Mouse (Mus musculus): Measurements from ENCODE around the gene Myo1e. TPM values are rescaled to one million over a fixed set of nuclear protein-coding genes. Genes with fewer than 3 reads are reported as not detected.

Myo1e gene
- polyA plus RNA-seq, 2 experiments from 2014 or later = 32.1 to 54.1 TPM

DNA sequence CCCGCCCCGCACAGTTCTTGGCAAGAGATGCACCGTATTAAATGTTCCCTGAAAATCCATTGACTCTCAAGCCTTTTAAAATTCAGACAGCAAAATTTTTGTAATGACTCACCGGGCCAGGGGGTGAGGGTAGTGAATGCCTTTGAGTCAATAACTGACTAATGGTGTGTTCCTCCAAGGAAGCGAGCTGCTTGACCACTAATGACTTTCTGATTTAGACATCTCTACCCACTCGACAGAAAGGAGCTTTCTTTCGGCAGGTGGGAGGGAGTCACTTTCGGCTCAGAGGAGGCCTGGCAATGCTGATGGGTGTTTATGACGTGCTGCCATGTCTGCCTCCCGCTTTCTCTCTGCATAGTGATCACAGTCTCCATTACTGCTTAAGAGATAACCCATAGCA, 83.6 kb downstream of the Myo1e start:
- no peak for ATAC-seq

DNA sequence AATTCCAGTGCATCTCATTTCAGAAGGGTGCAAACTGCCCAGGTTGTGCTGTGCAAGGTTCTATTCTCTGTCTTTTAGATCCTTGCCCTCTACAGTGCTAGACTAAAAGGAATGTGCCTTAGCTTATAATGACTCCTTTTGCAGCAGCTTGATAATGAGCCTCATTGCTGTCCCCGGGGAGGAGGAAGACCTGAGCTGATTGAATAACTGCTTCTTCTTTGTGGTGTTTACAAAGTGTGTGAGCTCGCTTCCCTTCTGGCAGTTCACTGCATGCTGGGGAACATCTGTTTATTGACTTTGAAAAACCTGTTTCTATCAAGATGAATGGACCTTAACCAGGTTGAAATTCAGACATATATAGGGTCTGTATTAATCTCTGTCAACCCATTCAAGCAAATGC, 89.8 kb downstream of the Myo1e start:
- ATAC-seq = no peak

DNA sequence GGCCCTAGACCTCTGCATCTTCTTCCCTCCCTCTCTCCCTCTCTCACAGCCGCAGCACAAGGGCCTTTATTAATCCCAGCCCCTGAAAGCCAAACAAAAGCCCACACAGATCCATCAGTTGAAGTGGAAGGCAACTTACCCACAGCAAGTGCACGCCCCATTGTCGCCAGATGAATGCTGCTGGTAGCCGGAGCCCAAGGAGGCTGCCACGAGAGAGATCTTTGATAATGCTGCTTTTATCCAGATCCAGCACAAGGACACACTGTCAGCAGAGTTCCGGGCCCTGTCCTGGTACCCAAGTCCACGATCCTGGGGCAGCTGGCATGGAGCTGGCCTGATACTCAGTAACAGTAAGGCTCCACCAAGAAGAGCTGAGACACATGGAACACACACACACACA, 91.1 kb downstream of the Myo1e start:
- no peak for ATAC-seq

DNA sequence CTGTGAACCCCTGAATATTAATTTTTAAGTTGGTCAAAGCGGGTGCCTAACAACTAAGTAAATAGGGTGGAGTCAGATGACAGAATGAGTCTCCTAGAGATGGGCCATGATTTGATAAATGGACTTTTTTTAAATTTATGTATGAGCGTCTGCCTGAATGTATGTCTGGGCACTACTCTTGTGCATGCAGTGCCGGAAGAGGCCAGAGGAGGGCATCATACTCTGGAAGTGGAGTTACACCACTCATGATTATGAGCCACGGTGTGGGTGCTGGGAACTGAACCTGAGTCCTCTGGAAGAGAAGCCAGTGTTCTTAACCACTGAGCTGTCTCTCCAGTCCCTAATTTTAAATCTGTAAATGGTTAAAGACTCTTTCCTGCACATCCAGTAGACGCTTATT, 93.6 kb downstream of the Myo1e start:
- no peak for ATAC-seq

DNA sequence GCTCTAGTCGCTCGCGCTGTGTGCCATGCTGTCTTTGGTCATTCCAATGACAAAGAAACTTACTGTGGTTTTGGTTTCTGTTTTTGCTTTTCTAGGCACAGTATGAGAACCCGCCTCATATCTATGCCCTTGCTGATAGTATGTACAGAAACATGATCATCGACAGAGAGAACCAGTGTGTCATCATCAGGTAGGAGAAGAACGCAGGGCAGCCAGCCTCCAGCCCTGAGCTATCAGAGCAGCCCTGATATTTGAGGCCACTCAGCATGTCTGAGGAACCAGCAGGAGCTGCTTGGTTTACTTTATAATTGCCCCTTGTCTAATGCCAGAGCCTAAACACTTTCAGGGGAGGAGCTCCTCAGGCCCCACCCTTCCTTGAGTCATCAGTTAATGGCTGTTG, 94.4 kb downstream of the Myo1e start:
- ATAC-seq = no peak

DNA sequence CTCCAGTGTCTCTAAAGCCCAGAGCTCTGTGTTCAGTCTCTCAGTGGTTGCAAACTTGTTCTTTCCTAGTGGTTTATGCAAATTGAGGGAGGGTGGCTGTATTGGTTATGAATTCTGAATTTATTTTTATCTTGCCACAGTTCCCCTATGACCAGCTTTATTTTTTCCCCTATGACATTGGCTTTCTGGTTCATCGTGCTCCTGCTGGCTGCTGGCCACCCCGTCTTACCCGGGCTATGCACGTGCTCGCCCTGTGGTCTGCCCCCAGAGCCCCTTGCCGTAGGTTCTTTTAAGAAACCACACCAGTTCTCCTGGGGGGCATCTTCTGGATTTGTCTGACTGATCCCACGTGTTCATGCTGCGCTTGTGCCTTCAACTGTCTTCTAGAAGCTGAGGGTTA, 97.8 kb downstream of the Myo1e start:
- ATAC-seq = no peak

DNA sequence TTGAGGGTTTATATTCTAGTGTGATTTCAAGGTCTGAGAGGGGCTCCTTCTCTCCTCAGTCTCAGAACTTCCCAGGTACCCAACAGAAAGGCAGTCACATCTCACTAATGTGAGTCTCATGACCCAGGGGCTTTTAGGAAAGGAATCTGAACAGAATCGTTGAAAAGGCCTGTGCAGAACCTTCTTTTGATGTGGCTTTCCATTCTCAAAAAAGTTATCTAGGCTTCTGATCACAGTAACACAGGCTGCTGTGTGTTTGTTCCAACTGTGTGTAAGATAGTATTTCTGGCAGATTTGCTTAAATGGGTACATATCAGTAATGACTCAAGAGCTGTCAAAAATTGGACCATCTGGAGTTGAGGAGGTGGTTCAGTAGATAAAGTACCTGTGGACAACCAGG, 102.9 kb downstream of the Myo1e start:
- peak; percentile 91 for ATAC-seq

DNA sequence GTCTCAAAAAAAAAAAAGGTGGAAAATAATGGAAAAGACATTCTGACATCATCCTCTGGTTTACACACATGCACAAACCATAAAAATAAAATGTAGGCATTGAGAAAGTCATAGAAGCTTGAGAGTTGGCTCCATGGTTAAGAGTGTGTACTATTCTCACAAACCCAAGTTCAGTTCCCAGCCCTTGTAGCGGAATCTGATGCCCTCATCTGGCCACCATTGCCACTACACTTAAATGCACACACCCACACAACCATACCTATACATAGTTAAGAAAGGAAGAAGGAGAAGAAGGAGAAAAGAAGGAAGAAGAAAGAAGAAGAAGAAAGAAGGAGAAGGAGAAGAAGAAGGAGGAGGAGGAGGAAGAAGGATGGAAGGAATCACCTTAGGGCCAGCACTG, 106.9 kb downstream of the Myo1e start:
- no peak for ATAC-seq

DNA sequence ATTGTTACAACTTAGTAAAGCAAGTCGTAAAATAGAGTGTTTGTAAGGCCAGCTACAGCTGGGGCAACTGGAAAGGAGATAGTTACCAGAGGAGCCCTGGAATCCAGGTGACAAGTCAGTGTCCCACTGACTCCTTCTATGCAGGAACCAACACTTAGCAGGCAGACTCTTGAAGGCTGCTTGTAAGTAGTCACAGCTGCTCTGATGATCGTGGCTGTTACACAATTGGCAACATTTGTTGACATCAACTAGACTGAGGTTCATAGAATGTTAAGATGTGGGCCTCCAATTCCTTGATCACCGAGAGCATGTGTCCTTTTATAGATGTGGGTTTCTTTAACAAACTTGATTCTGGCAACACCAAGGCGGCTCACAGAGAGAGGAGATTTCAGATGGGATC, 108.0 kb downstream of the Myo1e start:
- ATAC-seq = no peak

DNA sequence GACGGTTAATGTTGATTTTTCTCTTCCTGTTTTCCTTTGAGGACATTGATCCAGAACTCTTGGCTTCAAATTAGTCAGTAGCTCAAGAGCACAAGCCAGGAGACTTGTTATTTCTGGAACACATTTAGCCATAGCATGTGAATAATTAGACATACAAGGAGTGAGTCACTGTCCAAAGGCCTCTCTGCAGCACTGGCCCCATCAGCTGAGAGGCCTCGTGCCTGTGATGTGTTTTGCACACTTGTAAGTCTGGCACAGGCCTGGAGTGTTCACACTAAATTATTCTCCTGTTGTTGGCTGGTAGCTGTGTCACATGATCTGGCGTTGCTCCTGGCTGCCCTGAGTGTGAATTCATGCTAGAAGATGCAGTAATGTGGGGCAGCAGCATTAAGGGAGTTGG, 111.5 kb downstream of the Myo1e start:
- no peak for ATAC-seq

DNA sequence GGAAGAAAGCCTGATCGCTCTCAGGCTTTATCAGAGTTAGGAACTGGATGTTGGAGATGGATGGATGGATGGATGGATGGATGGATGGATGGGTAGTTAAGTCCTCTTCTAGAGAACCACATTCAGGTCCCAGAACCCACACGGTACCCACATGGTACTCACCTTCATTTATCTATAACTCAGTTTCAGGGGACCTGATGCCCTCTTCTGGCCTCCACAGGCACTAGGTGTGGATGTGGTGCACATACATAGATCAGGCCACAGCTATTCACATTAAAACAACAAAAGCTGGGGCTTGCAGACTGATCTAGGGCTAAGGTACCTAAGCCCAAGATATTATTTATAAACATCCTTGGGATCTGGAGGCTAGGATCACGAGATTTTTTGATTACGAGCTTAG, 117.2 kb downstream of the Myo1e start:
- no peak for ATAC-seq

DNA sequence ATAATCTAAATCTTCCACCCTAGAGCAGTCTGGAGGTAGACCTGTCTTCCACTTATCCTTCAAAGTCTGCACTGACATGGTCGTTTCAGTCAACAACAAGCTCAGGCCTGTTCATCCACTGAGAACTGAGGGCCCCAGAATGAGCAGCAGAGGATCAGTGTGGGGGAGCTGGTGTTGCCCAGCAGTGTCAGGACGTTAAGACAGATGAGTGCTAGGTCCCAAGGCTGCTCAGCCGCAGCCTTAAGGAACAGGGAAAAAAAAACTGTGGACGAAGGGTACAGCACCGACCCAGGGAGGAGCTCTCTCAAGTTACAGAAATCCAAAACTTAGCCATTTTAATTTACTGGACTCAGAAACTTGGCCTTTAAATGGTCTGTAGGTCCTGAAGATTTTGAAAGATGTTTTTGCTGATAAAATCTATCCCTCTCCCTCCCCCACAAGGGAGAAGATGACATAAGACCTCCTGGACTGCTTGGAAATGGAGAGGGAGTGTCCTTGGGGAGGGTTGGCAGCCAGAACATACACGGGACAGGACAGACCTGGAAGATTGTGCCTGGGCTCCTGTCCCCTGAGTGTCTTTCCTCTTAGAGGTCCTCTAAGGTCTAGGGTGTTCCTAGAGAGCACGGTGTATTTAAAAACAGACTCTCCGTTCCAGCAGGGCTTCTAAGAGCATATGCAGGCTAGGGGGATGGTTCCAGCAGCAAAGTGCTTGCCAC, 118.9 kb downstream of the Myo1e start:
- no peak for ATAC-seq

DNA sequence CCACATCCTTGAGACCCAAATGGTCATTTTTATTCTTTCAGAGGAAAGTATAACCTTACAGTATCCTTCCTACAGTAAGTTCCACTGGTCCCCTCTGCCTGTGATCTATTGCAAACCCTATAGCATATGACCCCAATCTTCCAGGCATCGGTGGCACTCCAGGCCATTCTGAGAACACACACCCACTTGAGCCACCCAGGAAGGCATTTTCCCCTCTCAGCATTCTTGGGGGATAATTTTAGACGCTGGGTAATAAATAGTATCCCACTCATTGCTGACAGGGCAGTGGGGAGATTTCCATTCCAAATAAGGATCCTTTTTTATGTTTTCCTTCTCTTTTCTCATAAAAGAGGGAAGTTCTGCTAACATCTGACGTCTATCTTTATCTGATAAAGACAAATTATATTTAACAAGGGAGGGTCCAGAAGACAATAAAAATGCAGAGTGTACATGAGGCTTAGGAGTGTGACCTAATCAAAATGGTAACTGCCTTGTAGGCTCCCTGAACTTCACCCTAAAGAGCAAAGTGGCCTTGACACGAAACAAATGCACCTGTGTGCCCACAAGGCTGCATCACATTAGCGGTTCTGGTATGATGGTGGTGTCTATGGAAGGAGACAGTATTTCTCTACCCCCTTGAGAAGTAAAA, 121.2 kb downstream of the Myo1e start:
- no peak for ATAC-seq

DNA sequence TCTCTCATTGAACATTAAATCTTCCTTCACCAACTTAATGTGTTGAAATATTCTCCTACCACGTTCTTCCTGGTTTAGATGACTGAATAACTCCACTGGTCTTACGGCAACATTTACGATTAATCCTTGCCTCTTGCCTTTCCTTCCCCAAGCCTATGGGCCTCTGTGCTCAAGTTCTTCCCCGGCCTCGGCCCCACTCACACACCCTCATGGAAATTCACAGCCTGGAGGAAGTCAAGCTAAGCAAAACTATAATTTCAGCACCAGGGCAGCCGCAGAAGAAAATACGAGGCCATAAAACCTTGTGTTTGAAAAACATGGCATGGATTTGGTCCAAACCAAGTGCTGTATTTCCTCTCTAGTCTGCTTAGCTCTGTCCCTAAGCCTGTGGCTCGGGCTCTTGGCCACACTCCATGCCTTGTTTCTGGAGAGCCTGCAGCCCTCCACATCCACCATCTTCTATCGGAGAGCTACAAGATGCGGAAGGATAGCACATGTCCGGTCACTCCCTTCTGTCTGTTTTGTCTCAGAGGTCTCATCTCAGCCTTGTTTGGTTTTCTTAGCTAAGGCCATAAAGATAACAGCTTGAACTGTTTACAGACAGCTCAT, 124.7 kb downstream of the Myo1e start:
- ATAC-seq = no peak

DNA sequence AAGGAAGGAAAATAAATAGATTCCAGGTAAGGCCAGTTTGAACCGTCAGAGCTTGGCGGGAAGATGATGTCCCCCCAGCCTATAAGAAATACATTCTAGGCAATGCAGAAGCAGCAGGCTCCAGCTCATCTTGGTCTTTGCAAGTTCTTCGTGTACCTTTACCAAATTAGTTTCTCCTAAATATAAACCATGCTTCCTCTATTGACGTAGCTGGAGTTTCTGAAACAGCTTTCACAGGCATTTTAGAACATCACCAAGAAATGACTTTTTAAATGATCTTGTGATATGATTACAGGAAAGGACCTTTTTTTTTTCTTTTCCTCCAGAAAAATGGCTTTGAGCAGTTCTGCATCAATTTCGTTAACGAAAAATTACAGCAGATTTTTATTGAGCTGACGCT, 131.2 kb downstream of the Myo1e start:
- no peak for ATAC-seq

DNA sequence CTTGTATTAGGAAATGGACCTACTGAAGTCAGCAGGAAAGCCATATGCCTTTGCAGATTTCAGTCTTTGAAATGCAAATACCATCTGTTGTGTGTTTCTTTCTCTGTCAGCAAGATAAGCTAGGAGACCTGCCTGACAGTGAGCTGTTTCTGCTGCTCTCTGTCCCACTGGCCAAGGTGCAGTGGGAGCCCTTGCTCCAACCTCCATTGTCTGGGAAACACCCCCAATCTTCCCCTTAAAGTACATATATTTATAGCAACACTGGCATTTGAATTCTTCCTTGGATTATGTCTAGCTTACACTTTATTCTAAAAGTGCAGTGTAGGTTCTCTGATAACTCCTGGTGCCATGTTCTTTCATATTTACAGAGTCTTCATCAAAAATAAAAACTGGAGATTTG, 131.7 kb downstream of the Myo1e start:
- ATAC-seq = no peak

DNA sequence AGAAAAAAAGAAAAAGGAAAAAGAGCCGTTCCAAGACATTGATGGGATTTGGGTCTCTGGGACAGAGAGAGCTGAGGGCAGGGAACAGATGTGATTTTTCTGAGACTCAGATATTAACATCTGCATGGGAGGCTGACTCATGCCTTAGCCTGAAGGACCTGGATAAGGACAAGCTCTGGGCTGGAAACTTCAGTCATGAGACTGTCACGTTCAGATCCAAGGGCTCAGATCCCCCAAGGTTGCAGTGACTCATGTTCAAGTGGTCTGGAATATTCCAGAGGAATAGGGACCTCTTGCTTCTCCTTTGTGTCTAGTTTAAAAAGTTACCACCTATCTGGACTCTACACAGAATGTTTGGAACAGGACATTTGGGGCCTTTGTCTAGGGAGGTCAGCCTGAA, 142.1 kb downstream of the Myo1e start:
- ATAC-seq = no peak

DNA sequence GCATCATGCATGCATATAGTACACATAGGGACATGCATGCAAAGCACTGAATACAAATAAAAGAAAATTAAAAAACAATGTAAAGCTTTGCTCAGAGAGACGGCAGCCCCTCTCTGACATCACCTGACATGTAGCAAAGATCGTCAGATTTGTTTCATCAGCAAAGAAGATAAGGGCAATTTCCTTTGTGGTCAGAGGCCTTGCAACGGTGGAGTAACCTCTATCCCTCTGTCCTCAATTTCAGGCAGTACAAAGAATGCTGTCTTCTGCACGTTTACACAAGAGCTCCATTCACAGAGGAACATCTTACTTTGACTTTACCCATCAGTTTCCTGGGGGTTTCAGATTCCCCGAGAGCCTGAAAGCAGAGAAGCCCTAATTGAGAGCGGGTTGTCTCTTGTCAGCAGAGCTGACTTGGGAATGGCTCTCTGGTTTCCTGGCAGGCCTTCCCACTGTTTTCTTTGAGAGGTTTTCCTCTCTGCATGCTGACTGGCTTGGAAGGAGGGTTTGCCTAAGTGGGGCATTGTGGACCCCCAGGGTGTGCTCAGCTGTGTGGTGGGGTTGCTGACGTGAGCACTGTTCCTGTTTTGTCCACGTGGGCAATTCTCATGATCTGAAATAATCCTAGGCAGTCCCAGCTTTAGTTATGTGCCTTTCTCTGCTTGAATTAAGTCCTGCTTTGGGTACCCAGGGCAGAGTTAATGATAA, 144.6 kb downstream of the Myo1e start:
- no peak for ATAC-seq

DNA sequence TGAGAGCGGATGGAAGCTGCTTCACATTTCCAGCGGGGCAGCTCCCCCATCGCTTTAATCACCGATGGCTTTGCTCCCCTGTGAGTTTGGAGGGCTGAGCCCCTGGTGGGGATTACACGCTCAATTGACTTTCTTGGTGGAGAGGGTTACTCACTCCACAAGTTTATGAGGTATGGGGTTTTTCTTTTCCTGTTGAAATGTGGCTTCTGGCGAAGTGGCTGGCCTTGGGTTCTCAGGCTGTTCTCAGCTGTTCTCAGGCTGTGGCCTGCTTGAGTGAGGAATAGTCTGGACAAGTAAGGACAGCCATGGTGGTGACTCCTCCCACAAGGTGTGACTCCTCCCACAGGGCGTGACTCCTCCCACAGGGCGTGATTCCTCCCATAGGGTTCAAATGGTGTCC, 149.1 kb downstream of the Myo1e start:
- no peak for ATAC-seq

DNA sequence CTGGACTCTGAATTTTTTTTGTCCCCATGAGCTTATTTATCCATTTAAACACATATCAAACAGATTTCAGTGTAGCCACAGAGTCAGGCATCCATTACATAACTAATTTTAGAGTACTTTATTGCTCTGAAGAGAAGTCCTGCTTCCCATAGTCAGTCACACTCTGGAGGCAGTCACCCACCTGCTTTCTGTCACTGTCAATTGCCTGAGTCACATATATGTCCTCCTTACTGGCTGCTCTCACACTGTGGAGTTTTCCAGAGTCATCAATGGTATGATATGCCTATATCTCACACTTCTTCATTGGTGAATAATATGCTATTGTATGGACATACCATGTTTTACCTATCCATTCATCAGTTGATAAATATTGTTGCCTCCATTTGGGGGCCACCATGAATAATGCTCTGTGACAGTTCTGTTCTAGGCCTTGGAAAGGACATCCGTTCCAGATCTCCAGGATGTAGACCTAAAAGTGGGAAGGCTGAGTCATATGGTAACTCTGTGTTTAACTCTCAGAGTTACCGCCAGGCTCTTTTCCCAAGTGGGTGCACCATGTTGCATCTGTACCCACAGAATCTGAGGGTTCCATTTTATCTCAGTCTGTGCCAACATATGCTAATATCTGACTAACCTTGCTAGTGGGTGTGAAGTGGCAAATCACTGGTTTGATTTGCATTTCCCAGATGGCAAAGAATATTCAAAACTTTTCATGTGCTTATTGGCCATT, 152.4 kb downstream of the Myo1e start:
- no peak for ATAC-seq

DNA sequence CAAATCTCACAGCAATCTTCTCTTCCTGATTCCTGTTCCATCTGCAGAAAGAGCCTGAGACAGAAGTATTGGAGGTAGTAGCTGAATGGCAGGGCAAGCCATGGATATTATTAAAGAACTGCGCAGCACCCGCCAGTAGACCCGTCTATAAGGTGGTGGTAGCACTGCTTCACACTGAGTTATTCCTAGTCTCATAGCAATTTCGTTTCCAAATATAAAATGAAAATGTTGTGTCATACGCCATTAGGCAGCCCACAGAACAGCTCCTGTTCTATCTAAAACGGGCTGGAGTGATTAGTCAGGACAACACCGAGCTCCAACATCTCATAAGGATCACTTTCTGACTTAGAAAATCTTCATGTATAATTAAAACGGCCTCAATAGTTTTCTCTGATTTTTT, 157.6 kb downstream of the Myo1e start:
- no peak for ATAC-seq

DNA sequence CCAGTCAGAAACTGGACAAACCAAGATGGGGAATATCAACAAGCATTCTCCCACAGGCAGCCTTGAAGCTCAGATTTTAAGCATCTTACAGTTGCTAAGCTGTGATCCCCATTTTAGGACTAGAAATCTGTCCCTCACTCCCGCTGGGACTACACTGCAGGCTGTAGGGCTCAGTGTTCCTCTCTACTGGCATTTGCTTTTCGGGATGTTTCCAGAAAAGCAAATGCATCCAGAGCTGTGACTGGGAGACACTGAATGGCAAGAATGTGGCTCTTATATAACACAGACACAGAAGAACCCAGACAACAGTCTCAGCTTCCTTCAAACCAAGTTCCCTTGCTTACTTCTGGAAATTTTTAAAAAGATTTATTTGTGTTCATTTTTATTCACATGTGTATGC, 158.8 kb downstream of the Myo1e start:
- no peak for ATAC-seq

DNA sequence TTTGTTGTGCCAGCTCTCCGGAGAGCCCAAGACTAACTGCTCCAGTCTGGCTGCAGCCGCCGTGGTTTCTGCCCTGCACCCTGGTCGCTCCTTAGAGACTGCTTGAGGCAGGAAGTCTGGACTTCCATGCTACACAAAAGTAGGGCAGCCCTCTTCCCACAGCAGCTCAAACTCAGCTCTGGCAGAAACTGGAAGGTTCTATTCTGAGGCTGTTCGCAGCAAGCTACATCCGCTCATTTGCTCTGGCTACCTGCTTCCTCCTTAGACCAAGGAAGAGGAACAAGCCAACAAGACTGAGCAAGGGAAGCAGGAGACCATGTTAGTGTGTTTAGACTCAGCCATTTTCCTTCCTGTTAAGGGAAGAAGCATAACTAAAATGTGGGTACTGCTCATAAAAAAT, 159.7 kb downstream of the Myo1e start:
- no peak for ATAC-seq

Data from CD4-positive, CD25-positive, alpha-beta regulatory T cell, adult 4 months (primary cell).